Mouse (Mus musculus): Measurements from ENCODE around the gene Gm10577. TPM values are rescaled to one million over a fixed set of nuclear protein-coding genes. Genes with fewer than 3 reads are reported as not detected.
A peak's percentile ranks its signal among the peaks of the same experiment; 100 is the strongest.

The Gm10577 gene
- total and polyA plus RNA-seq, 2 experiments from 2014 or later, result not detected

- Histone ChIP-seq H3K4me1 (ENCODE audit: control insufficient read depth, insufficient read depth) (no peaks in the 10 kb centered on the region), H3K27ac (ENCODE audit: low read depth) (no peak overlapping the region), H3K4me3 (ENCODE audit: low read depth, low read length) (no peak overlapping the region), H3K36me3 (replicated peaks; ENCODE audit: control insufficient read depth, insufficient read depth, low read length) (peaks cover 43% of the 10 kb centered on the region), H3K27me3 (ENCODE audit: control insufficient read depth, insufficient read depth, low read length) (no peaks in the 10 kb centered on the region), H3K4me2 (ENCODE audit: low read depth, low read length) (no peak overlapping the region), H3K9me3 (replicated peaks; ENCODE audit: control insufficient read depth, low read length) (no peaks in the 10 kb centered on the region), H3K9ac (replicated peaks; ENCODE audit: low read depth, low read length) (no peak overlapping the region)
- TF ChIP-seq EP300 (IDR thresholded peaks at IDR 0.05; ENCODE audit: low read depth), result no peak
- peak; percentile 30 for TF ChIP-seq CTCF (IDR thresholded peaks at IDR 0.05; ENCODE audit: low read depth)
- 88% methylated on average over 1 of the region's 1 CpGs for WGBS
- DNase-seq (ENCODE audit: low spot score) (no peak), ATAC-seq (ENCODE audit: insufficient read depth, low read depth) (no peak)
These were observed 33.3 kb downstream of the Gm10577 start for GRCm38 (mm10) chr4:100987187-100987586.

- TF ChIP-seq CTCF (IDR thresholded peaks at IDR 0.05; ENCODE audit: low read depth) (peak; percentile 31; the same call in 1 of the 2 replicates), EP300 (IDR thresholded peaks at IDR 0.05; ENCODE audit: low read depth) (no peak)
- Histone ChIP-seq H3K9me3 (replicated peaks; ENCODE audit: control insufficient read depth, low read length) (no peaks in the 10 kb centered on the region), H3K27me3 (ENCODE audit: control insufficient read depth, insufficient read depth, low read length) (no peaks in the 10 kb centered on the region), H3K4me2 (ENCODE audit: low read depth, low read length) (no peak overlapping the region), H3K9ac (replicated peaks; ENCODE audit: low read depth, low read length) (no peak overlapping the region), H3K4me1 (ENCODE audit: control insufficient read depth, insufficient read depth) (no peaks in the 10 kb centered on the region), H3K4me3 (ENCODE audit: low read depth, low read length) (no peak overlapping the region), H3K27ac (ENCODE audit: low read depth) (no peak overlapping the region), H3K36me3 (replicated peaks; ENCODE audit: control insufficient read depth, insufficient read depth, low read length) (peaks cover 29% of the 10 kb centered on the region)
- ATAC-seq (ENCODE audit: insufficient read depth, low read depth), result no peak
- no peak for DNase-seq (ENCODE audit: low spot score)
- 89% methylated on average over 7 of the region's 7 CpGs for WGBS
These were observed 43.0 kb downstream of the Gm10577 start for GRCm38 (mm10) chr4:100977522-100977921.

- DNase-seq (ENCODE audit: low spot score), result no peak
- ATAC-seq (ENCODE audit: insufficient read depth, low read depth), result no peak
- TF ChIP-seq CTCF (IDR thresholded peaks at IDR 0.05; ENCODE audit: low read depth) (no peak), EP300 (IDR thresholded peaks at IDR 0.05; ENCODE audit: low read depth) (no peak)
- H3K4me3 ChIP-seq (ENCODE audit: low read depth, low read length), result no peak overlapping the region
- no peak overlapping the region for H3K27ac ChIP-seq (ENCODE audit: low read depth)
- no peaks in the 10 kb centered on the region for H3K9me3 ChIP-seq (replicated peaks; ENCODE audit: control insufficient read depth, low read length)
- H3K4me2 ChIP-seq (ENCODE audit: low read depth, low read length), result no peak overlapping the region
- H3K4me1 ChIP-seq (ENCODE audit: control insufficient read depth, insufficient read depth), result no peaks in the 10 kb centered on the region
- no peaks in the 10 kb centered on the region for H3K27me3 ChIP-seq (ENCODE audit: control insufficient read depth, insufficient read depth, low read length)
- WGBS, result 92% methylated on average over 14 of the region's 14 CpGs
- H3K36me3 ChIP-seq (replicated peaks; ENCODE audit: control insufficient read depth, insufficient read depth, low read length), result peaks cover 37% of the 10 kb centered on the region
- H3K9ac ChIP-seq (replicated peaks; ENCODE audit: low read depth, low read length), result no peak overlapping the region
These were observed 46.0 kb downstream of the Gm10577 start for GRCm38 (mm10) chr4:100974455-100975035.

GRCm38 (mm10) chr4:100973641-100974454, 46.6 kb downstream of the Gm10577 start:
- Histone ChIP-seq H3K27me3 (ENCODE audit: control insufficient read depth, insufficient read depth, low read length) (no peaks in the 10 kb centered on the region), H3K36me3 (replicated peaks; ENCODE audit: control insufficient read depth, insufficient read depth, low read length) (peaks cover 37% of the 10 kb centered on the region), H3K27ac (ENCODE audit: low read depth) (no peak overlapping the region), H3K9ac (replicated peaks; ENCODE audit: low read depth, low read length) (no peak overlapping the region), H3K4me2 (ENCODE audit: low read depth, low read length) (no peak overlapping the region), H3K4me3 (ENCODE audit: low read depth, low read length) (no peak overlapping the region), H3K4me1 (ENCODE audit: control insufficient read depth, insufficient read depth) (no peaks in the 10 kb centered on the region), H3K9me3 (replicated peaks; ENCODE audit: control insufficient read depth, low read length) (no peaks in the 10 kb centered on the region)
- DNase-seq (ENCODE audit: low spot score), result no peak
- no peak for ATAC-seq (ENCODE audit: insufficient read depth, low read depth)
- TF ChIP-seq EP300 (IDR thresholded peaks at IDR 0.05; ENCODE audit: low read depth), result no peak
- TF ChIP-seq CTCF (IDR thresholded peaks at IDR 0.05; ENCODE audit: low read depth), result no peak
- WGBS, result 85% methylated on average over 16 of the region's 16 CpGs

Other genes starting within 250 kb of the Gm10577 start
- gene Cachd1, start 244.0 kb downstream of the Gm10577 start, total RNA-seq (2014; rRNA removed; ENCODE audit: low replicate concordance), result 11.3 and 15.5 TPM in 2 replicates
- gene Cachd1, start 244.0 kb downstream of the Gm10577 start, polyA plus RNA-seq (2015; fragmentation: Nextera tagmentation; extraction: Ambion mirVana), result 2.2 and 3.1 TPM in 2 replicates
- 4.0 and 5.1 TPM in 2 replicates for gene Raver2, start 48.3 kb upstream of the Gm10577 start, total RNA-seq (2014; rRNA removed; ENCODE audit: low replicate concordance)
- 1.6 and 1.7 TPM in 2 replicates for gene Raver2, start 48.3 kb upstream of the Gm10577 start, polyA plus RNA-seq (2015; fragmentation: Nextera tagmentation; extraction: Ambion mirVana)
- 37.4 and 44.2 TPM in 2 replicates for gene Jak1, start 244.6 kb upstream of the Gm10577 start, total RNA-seq (2014; rRNA removed; ENCODE audit: low replicate concordance)
- 55.1 and 63.4 TPM in 2 replicates for gene Jak1, start 244.6 kb upstream of the Gm10577 start, polyA plus RNA-seq (2015; fragmentation: Nextera tagmentation; extraction: Ambion mirVana)